Mouse (Mus musculus) adrenal gland, postnatal 25 days (tissue): ENCODE data around the gene Ltv1. TPM values are rescaled to one million over a fixed set of nuclear protein-coding genes. Genes with fewer than 3 reads are reported as not detected.

Experiments
- total RNA-seq: library from RNA; stranded (reverse); gene quantifications from 2 replicates; pipeline ENCODE4 v1.2.3, GENCODE M21; 2021

Gene Ltv1
- total RNA-seq, 1 experiment from 2014 or later, result 36.5 TPM

Other genes starting within 250 kb of the Ltv1 start
- gene Stx11, start 228.9 kb downstream of the Ltv1 start, total RNA-seq, result 13.1 and 16.1 TPM in 2 replicates
- 13.1 and 14.2 TPM in 2 replicates for gene Sf3b5, start 187.8 kb downstream of the Ltv1 start, total RNA-seq
- gene Plagl1, start 132.7 kb downstream of the Ltv1 start, total RNA-seq, result 6.1 and 7.5 TPM in 2 replicates
- not detected in 2 replicates for gene Zc2hc1b, start 15.1 kb downstream of the Ltv1 start, total RNA-seq